Mouse (Mus musculus): ENCODE results near the gene Fras1. TPM values are rescaled to one million over a fixed set of nuclear protein-coding genes. Genes with fewer than 3 reads are reported as not detected.

Gene Fras1
- total RNA-seq, 2 experiments from 2014 or later: not detected

- ATAC-seq (replicated peaks; ENCODE audit: poor library complexity): no peak
Observed at GRCm38 (mm10) chr5:96402555-96402954, 28.8 kb downstream of the Fras1 start.

DNA sequence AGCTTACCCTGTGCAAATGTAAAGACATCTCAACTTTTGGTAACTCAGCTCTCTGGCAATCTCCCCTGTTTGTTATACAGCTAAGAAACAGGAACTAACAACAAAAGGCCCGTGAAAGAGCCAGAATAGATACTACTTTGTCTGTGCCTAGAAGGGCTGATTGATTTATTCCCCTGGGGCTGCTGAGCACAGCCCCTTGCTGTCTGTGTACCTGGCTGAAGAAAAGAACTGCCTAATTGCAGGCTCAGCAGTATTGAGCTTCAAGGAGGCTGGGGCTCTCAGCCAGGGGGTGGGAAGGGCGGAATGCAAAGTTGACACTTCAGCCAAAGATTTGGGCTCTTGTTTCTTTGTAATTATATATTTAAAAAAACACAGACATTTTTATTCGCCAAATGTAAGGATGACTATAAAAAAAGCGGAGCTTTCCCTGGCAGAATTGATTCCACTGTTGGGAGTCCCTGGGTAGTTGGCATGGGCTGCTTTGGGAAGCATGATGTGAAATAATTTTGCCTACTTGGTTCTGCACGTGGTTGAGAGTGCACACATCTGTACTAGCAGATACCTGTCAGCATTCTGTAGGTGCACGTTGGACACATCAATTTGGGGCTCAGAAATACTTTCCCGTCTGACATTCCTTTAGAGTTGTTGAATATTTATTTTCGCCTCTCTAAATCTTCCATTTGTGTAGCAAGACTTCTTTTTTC, 31.5 kb downstream of the Fras1 start:
- no peak for ATAC-seq (replicated peaks; ENCODE audit: poor library complexity)

DNA sequence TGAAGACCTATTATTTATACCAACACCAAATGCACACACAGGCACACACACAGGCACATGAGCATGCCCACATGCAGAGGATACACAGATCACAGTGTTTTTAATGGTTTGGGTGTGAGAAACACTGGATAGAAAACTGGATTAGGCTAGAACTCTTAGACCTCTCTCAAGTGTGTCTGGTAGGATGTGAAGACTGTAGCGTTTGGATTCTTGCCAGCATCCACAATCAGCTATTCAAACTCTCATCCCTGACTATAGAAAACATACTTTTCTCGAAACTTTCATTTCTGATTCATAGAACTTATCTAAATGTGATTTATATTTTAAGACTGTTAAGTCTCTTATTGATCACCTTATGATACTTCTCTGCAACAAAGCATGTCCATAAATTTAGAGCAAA, 34.5 kb downstream of the Fras1 start:
- ATAC-seq (replicated peaks; ENCODE audit: poor library complexity): no peak

- ATAC-seq (replicated peaks; ENCODE audit: poor library complexity): no peak
Observed at GRCm38 (mm10) chr5:96412754-96413394, 39.1 kb downstream of the Fras1 start.

DNA sequence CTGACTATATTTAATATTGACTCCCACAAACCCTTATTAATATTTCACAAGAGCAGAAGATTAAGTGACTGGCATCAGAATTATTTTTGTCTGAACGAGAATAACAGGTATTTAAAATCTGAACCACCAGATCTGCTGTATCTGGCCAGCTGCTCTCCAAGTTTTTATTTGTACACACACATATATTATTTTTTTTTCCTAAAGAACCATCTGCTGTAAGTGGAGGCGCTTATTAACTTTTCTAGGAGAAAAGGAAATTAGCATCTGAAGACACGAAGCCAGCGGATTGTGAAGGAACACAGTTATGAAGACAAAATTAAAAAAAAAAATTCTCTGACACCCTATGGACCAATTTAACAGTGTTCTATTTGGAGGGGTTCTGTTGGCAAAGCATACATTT, 43.4 kb downstream of the Fras1 start:
- no peak for ATAC-seq (replicated peaks; ENCODE audit: poor library complexity)

GRCm38 (mm10) chr5:96421550-96421949, 47.8 kb downstream of the Fras1 start:
- ATAC-seq (replicated peaks; ENCODE audit: poor library complexity): no peak

GRCm38 (mm10) chr5:96422716-96423115, 49.0 kb downstream of the Fras1 start:
- ATAC-seq (replicated peaks; ENCODE audit: poor library complexity): no peak

GRCm38 (mm10) chr5:96425391-96425790, 51.6 kb downstream of the Fras1 start:
- ATAC-seq (replicated peaks; ENCODE audit: poor library complexity): no peak

DNA sequence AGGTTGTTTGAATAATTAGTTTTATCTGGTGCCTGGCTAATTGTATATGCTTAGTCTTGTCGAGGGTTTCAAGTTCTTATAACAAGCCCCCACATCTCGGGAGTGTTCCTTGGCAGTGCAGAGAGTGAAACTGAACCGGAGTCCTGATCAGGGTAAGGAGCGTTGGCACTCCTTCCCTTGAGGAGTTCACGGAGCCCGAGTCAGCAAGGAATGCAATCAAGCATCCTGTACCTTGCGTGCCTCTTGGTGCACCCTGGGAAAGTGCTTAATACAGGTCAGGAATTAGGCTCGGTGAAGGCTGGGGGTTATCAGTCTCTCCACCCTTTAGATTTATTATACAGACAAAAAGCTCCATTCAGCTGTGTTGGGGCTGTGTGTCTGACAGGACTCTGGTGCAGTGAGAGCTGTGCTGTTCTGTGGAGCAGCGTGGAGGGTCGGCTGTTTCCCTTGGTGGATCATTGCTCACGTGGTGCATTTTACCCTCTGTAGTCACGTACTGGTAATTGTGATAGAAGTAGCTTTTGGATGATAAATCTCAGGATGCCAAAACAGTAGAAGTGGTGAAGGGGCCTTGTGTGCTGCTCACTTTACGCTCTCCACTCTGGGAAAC, 55.9 kb downstream of the Fras1 start:
- ATAC-seq (replicated peaks; ENCODE audit: poor library complexity): no peak

DNA sequence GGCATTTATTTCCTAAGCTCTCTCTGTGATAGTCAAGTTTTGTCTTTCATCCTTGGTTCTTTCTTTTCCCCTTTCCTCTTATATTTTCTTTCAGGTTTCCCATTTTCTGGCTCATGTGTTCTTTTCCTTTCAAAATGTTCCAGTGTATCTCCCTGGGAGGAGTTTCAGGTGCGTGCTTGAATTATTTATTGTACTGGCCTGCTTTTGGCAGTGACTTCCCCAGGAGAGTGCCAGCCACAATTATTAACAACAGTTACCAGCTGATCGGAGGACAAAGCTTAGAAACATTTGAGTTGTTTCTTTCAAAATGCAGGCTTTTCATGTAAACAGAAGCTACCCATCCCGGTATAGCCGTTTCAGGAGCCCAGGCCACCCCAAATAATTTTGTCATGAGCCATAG, 64.1 kb downstream of the Fras1 start:
- no peak for ATAC-seq (replicated peaks; ENCODE audit: poor library complexity)

DNA sequence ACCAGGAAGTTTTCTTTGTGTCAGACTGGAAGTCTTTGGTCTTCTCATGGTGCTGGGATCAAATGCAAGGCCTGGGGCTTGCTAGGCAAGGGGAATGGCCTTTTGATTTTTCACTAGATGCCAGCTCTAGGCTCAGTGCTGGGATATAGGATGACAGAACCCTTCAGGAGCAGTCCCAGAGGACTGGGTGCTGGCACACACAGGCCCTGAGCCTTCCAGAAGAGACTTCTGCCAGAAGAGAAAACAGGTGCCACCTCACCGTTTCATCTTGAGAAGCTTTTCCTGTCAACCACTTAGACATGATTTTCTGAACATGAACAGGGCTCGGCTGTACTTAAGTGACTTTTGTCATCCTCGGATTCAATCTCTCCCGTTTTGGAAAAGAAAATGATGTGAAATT, 66.1 kb downstream of the Fras1 start:
- ATAC-seq (replicated peaks; ENCODE audit: poor library complexity): no peak

DNA sequence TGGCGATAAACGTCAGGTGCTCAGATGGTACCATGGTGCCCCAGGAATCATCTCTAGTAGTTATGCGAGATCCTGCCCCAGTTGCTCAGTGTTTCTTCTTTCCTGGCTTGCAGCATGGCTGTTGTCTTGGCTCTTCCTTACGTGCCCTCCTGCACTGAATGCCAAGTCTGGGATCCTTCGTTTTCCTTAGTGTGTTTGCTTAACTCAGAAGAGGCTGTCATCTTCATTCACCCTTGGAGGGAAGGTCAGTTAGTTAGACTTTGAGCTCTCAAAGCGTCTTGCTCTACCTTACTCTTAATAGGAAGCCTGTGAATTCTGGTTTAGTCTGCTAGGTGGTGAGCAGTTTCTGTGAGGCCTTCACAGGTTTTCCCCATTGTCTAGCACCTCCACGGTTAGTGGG, 73.7 kb downstream of the Fras1 start:
- ATAC-seq (replicated peaks; ENCODE audit: poor library complexity): no peak

- no peak for ATAC-seq (replicated peaks; ENCODE audit: poor library complexity)
Observed at GRCm38 (mm10) chr5:96452027-96452426, 78.3 kb downstream of the Fras1 start.

DNA sequence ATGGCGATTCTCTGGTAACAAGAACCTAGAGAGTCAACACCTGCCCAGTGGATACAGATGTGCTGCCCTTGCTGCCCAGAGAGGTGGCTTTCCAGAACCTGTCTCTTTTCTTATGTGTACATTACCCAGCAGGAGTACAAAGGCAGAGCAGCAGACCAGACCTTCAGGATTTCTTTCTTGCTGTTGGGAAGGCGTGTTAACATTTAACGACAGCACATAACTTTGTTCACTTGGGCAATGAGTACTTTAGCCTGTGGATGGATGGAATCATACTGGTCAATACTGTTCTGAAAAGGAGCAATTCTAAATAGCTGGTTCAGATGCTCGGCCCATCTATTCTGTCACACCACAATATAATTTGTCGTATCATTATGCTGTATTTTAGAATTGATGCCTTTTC, 79.6 kb downstream of the Fras1 start:
- no peak for ATAC-seq (replicated peaks; ENCODE audit: poor library complexity)

DNA sequence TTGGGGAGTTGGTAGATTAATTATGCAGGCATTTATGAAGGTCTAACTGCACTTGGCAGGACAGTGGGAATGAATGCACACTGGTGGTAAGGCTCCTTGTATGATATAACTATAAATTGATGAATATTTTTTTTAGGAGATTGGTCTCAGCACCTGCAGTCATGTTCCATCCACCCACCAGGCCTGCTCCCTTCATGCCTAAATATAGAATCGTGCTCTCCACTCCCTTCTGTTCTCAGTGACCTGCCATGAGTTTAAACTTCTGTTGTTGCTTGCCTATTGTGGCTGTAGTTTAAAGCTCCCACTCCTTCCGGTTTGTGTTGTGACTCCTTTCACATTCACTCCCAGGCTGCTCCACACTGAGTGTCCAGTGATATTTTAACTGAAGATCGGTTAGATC, 80.7 kb downstream of the Fras1 start:
- ATAC-seq (replicated peaks; ENCODE audit: poor library complexity): no peak

- no peak for ATAC-seq (replicated peaks; ENCODE audit: poor library complexity)
Observed at GRCm38 (mm10) chr5:96455241-96455640, 81.5 kb downstream of the Fras1 start.

DNA sequence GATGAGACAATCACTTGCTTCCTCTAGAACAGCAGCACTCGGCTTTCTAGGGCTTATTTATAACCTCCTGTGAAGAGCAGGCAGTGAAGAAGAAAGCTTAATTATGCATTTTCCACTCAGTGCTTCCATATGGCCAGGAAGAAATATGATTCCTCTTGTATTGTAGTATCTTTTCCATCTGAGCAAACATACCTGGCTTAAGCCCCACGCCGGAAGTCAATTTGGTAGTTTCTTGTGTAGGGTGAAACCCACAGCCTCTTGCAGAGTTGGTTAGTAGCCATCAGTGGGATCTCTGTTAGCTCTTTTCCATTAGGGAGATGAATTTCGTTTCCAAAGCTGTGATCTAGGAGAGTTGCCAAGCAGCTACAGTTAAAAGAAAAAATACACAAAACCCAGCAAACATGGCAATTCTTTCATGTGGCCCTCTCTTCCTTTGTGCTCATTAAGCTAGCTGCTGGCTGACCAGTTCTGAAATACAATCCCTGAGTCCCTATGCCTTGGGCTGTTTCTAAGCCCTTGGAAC, 83.7 kb downstream of the Fras1 start:
- no peak for ATAC-seq (replicated peaks; ENCODE audit: poor library complexity)

GRCm38 (mm10) chr5:96459605-96460004, 85.8 kb downstream of the Fras1 start:
- no peak for ATAC-seq (replicated peaks; ENCODE audit: poor library complexity)

DNA sequence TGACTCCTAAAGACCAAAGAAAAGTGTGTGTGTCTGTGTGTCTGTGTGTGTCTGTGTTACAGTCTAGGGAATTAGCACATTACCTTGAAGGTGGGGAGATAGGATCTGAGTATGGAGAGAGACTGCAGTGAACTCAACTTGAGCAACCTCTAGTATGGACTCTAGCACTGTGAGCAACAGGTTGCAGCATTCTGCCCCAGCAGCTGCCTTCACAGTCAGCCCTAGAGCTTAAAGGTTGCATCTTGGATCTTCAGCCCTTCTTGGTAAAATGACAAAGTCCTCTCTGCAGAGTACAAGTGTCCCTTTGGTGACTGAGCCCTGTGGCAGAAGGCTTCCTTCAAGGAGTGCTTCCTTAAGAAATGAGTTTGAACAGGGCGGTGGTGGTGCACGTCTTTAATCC, 88.4 kb downstream of the Fras1 start:
- no peak for ATAC-seq (replicated peaks; ENCODE audit: poor library complexity)

GRCm38 (mm10) chr5:96466461-96466860, 92.7 kb downstream of the Fras1 start:
- ATAC-seq (replicated peaks; ENCODE audit: poor library complexity): no peak

DNA sequence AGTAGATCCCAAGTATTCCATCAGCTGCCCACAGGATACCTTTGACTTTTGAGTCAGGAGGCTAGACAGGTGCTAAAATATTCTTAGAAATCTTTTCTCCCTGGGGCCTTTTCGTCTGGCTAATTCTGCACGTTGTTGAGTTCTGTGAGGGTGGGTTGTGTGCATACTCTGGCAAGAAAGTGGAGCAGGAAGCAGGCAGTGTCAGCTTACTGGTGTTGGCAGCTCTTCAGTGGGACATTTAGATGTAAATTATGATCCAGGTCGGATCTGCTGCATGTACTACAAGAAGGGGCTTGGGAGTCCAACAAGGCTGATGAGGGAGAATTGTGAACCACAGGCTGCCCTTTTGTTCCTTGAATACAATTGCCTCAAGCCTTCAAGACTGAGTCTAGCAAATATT, 98.2 kb downstream of the Fras1 start:
- ATAC-seq (replicated peaks; ENCODE audit: poor library complexity): no peak

DNA sequence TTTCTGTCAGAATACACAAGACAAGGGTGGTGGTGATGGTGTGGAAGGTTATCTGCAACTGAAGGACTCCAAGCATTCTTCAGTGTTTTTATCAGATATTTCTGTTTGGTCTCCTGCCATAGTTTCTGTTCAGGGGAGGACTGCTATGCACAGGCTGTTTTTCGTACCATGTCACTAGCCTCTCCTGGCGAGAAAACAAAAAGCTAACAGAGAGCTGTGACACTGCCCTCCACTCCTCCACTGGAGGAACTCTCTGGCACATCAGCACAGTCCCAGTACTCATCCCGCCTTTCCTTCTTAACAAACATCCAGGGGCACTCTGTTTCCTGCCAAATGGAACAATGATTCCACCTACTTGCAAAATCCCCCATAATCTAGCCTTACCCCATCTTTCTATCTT, 101.7 kb downstream of the Fras1 start:
- ATAC-seq (replicated peaks; ENCODE audit: poor library complexity): no peak

Measured in megakaryocyte progenitor cell, adult 5-6 weeks (primary cell).